In the genomic region with DNA sequence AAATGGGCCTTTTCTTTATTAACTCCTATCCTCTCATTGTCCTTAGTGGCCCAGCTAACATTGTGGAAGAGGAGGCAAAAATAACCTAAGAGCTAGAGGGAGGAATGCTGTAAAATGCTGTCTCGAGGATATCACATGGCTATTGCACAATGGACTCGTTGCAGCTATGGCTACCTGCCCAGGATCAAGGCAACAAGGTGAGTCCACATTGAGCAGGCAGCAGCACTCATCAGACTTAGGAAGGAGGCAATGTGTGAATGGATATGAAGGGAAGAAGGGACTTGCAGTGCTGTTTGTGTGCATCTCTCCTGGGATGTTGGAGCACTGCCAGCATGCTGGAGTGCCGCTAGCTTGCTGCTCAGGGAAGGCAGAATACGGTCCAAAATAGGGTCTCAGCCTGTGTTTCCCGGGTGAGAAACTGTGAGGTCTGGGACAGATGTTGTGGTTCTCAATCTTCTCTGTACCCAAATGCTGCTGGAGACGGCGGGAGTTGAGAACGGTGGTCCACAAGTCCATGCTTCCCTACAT, we compare ENCODE assay signal across 16 mouse cellular contexts. TPM values are rescaled to one million over a fixed set of nuclear protein-coding genes. Genes with fewer than 3 reads are reported as not detected.
DNase-seq lines count a peak whose midpoint lies in the region; ATAC-seq lines count a peak whose summit lies in the region.
"Had no signal": no experiment of that assay in that cellular context is flagged by ENCODE, and none has a peak within 500 bp of the region (broad histone marks: within the 10 kb centered on the region; RNA-seq: fewer than 3 reads in every experiment).

No protein-coding gene starts in this region.

- no peaks in the 10 kb centered on the region for H3K4me1 ChIP-seq in heart, embryonic 10.5 days
- H3K4me1 ChIP-seq in megakaryocyte, embryonic 14.5 days, result no peaks in the 10 kb centered on the region
- H3K4me1 ChIP-seq: hindbrain, embryonic 12.5 days; liver, embryonic 12.5 days; neural tube, embryonic 13.5 days had no signal

- H3K4me3 ChIP-seq in heart, embryonic 10.5 days, result no peak overlapping the region
- H3K4me3 ChIP-seq in megakaryocyte, embryonic 14.5 days (replicated peaks), result peak overlapping the region; percentile 0
- H3K4me3 ChIP-seq: hindbrain, embryonic 12.5 days; liver, embryonic 12.5 days; neural tube, embryonic 13.5 days had no signal

- no peaks in the 10 kb centered on the region for H3K36me3 ChIP-seq in heart, embryonic 10.5 days
- H3K36me3 ChIP-seq in megakaryocyte, embryonic 14.5 days (replicated peaks; ENCODE audit: low read length), result no peaks in the 10 kb centered on the region
- H3K36me3 ChIP-seq: hindbrain, embryonic 12.5 days; liver, embryonic 12.5 days; neural tube, embryonic 13.5 days had no signal

- H3K27me3 ChIP-seq in heart, embryonic 10.5 days (ENCODE audit: insufficient read depth, poor library complexity, severe bottlenecking), result no peaks in the 10 kb centered on the region
- H3K27me3 ChIP-seq in megakaryocyte, embryonic 14.5 days (replicated peaks), result no peaks in the 10 kb centered on the region
- H3K27me3 ChIP-seq: hindbrain, embryonic 12.5 days; liver, embryonic 12.5 days; neural tube, embryonic 13.5 days had no signal

- WGBS in heart, embryonic 10.5 days, result 77% methylated on average over 8 of the region's 8 CpGs

- ATAC-seq in megakaryocyte, adult 5-6 weeks (ENCODE audit: poor library complexity, severe bottlenecking), result no peak
- ATAC-seq in megakaryocyte progenitor cell, adult 5-6 weeks (replicated peaks; ENCODE audit: poor library complexity), result no peak
- ATAC-seq: activated CD4-positive, CD25-positive, alpha-beta regulatory T cell, adult 4 months; liver, embryonic 12.5 days had no signal

- intact Hi-C loops in heart, postnatal 36 days (cut with DNase I), result no loop called here

- H3K27ac ChIP-seq in heart, embryonic 10.5 days, result no peak overlapping the region
- H3K27ac ChIP-seq: hindbrain, embryonic 12.5 days; liver, embryonic 12.5 days; neural tube, embryonic 13.5 days had no signal

- DNase-seq in adrenal gland, postnatal 14 days, result peak; percentile 22
- DNase-seq in adrenal gland, adult 18-20 months (ENCODE audit: low spot score in 2 of 2), result no peak
- peak; percentile 45 to 57 for DNase-seq in heart, adult 18-20 months
- no peak for DNase-seq in heart, embryonic 10.5 days (ENCODE audit: low spot score)
- DNase-seq in heart, postnatal 36 days, result peak; percentile 10 to 14
- DNase-seq: kidney, adult 9 months had no signal

- H3K9me3 ChIP-seq in heart, embryonic 10.5 days, result no peaks in the 10 kb centered on the region; the same call in 1 of the 2 replicates
- H3K9me3 ChIP-seq in megakaryocyte, embryonic 14.5 days, result 0 out of 2 replicates have a peak, but pooled peaks cover 4% of the 10 kb centered on the region
- H3K9me3 ChIP-seq: hindbrain, embryonic 12.5 days; liver, embryonic 12.5 days; neural tube, embryonic 13.5 days had no signal

RNA-seq across cellular contexts. Expression of a gene that starts 51.8 kb away (rescaled TPM):
- total RNA-seq in adrenal gland, postnatal 14 days (2021), result not detected in 2 replicates
- total RNA-seq in adrenal gland, adult 18-20 months (2021), result not detected
- not detected for total RNA-seq in heart, adult 18-20 months (2021)
- not detected in 2 replicates for polyA plus RNA-seq in heart, embryonic 10.5 days (2016; fragmentation: Nextera tagmentation; extraction: Ambion mirVana)
- polyA plus RNA-seq in megakaryocyte, embryonic 14.5 days (2012; ENCODE audit: insufficient read depth, low replicate concordance), result not detected in 2 replicates
- total RNA-seq in megakaryocyte, adult 5-6 weeks (2015), result not detected in 2 replicates
- not detected in 2 replicates for total RNA-seq in megakaryocyte, adult 5-6 weeks (2017)
- total RNA-seq in heart, postnatal 36 days (2021), result not detected
- total RNA-seq in megakaryocyte progenitor cell, adult 5-6 weeks (2015), result not detected in 2 replicates
- total RNA-seq in megakaryocyte progenitor cell, adult 5-6 weeks (2017), result not detected in 2 replicates
- total RNA-seq: ES-E14 had no signal
- polyA plus RNA-seq: activated CD4-positive, CD25-positive, alpha-beta regulatory T cell, adult 4 months; liver, embryonic 12.5 days; midbrain, embryonic 11.5 days; neural tube, embryonic 13.5 days; small intestine, adult 2 months had no signal

Comparison
In these comparisons a context has a peak if more than half of its experiments do, and no peak if none do; other contexts are left out.
1. DNase-seq: peak in adrenal gland, postnatal 14 days (single experiment), heart, adult 18-20 months (2 of 2) and heart, postnatal 36 days (2 of 2); none in adrenal gland, adult 18-20 months (0 of 2) and heart, embryonic 10.5 days (single experiment).